Mouse (Mus musculus): Measurements from ENCODE around the gene Ccdc125.
A peak's percentile ranks its signal among the peaks of the same experiment; 100 is the strongest.

DNA sequence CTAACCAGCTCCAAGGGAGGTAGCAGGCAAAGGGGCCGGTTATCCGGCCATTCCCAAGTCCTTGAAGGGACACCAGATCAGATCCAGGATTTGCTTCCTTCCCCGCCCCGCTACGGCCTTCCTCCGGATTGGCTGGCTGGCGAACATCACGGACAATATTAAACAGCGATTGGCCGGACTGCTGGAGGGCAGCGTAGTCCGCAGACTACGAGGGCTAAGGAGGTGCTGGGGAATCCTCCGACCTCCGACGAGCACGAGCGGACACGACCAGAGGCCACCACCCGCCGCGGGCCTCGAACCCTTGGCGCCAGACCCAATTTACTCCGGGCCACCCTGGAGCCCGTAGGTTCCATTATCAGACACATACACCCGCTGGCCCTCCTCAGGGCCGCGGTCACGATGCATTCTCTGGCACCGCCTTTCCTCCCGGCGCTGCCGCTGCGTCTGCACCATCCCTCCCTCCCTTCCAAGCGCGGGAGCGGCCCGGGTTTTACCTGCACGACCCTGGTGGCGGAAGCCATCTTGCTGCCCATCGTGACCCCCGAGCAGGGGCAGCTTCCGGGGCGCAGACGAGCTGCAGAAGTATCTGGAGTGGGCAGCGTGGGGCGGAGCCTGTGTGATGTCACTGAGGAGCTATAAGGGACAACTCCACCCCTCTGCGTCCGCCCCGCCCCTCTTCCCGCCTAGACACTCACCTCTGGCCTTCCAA, 74.7 kb downstream of the Ccdc125 start, which contains the start of gene Mrps36:
- peak; percentile 81 for TF ChIP-seq POLR2A (IDR thresholded peaks at IDR 0.05; ENCODE audit: insufficient read length, low read depth)
- no peak for TF ChIP-seq SRF (IDR thresholded peaks at IDR 0.05; ENCODE audit: control insufficient read depth, insufficient read length, low read depth)
- TF ChIP-seq CEBPB (IDR thresholded peaks at IDR 0.05; ENCODE audit: insufficient read depth, poor library complexity, severe bottlenecking): no peak
- no peak for TF ChIP-seq MAX (IDR thresholded peaks at IDR 0.05; ENCODE audit: low read depth)
- no peak for TF ChIP-seq MYOG (IDR thresholded peaks at IDR 0.05; ENCODE audit: control insufficient read depth in 1 of 3, insufficient read depth in 1 of 3, insufficient read length in 2 of 3, low read depth in 2 of 3)
- peak; percentile 84 for TF ChIP-seq POLR2AphosphoS2 (IDR thresholded peaks at IDR 0.05; ENCODE audit: insufficient read length, low read depth)
- TF ChIP-seq TCF12 (IDR thresholded peaks at IDR 0.05; ENCODE audit: insufficient read depth, poor library complexity, severe bottlenecking): no peak
